Mouse (Mus musculus) left cerebral cortex, adult 6 months (tissue): ENCODE measurements around the gene Fhl5. TPM values are rescaled to one million over a fixed set of nuclear protein-coding genes. Genes with fewer than 3 reads are reported as not detected.

Source experiments
- long read RNA-seq, 2 experiments: library from polyadenylated mRNA; unstranded; transcript quantifications; one replicate each; pipeline ENCODE4 v2.0.0; 2019 to 2020
- polyA plus RNA-seq: library from polyadenylated mRNA; unstranded; fragments of <200 nt; fragmentation: Nextera tagmentation; gene quantifications from 2 replicates; pipeline ENCODE4 v1.2.3, GENCODE M21; 2021

The Fhl5 gene
- 0.10 TPM in 1 of 2 replicates, not detected in the other for polyA plus RNA-seq
- long read RNA-seq, experiment 1: 0 reads
- long read RNA-seq, experiment 2: 0 reads

DNA sequence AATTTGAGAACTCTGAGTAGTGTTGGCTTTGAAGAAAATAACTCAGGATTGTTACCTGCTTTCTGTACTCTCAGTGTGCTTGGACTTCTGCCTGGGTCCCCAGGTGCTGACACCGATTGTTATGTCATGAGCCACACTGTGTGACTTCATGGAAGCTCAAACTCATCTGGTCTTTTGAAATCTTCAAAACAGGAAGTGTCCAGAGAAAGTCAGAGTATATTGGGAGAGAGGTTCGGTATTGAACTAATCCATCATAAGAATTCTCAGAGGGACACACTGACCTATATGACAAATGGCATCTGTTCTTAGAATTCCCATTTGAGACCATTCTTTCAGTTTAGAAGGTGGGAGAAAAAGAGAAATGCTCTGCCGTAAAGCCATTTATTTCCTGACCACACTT is at the start of gene Fhl5:
TSS of gene Fhl5 (minus strand) at position 101 of the 400 bp plus-strand sequence.

DNA sequence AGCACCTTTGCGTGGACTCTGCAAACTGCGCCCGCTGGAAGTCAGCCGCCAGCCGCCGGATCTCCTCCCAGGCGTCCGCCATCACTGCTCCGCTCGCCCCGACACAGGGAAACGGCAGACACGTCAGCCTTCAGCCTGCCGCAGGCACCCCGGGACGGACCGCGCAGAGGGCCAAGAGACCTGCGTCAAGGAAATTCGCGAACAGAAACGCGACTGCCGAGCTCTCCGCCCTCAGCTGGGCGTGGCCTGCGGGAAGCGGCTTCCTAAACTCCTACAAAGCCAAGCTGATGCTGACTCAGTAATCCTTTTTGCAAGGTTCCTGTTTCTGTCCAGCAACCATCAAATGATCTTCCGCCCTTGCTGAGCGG is 39.0 kb upstream of the Fhl5 start, which contains the start of gene Ufl1:
TSS of gene Ufl1 (minus strand) at position 151 of the 368 bp plus-strand sequence.

Other genes with a start within 250 kb of the Fhl5 start
- 31.5 and 44.8 TPM in 2 replicates for gene Ufl1, start 38.9 kb upstream of the Fhl5 start, polyA plus RNA-seq